Mouse (Mus musculus) ovary, adult 18-20 months (tissue): ENCODE measurements around the gene Vps72.
"Not testable (repeated sequence)": the region's sequence is repeated elsewhere in the genome, so short reads cannot be mapped to it uniquely, and the experiment has no call there.

ENCODE experiments used
- DNase-seq: peaks from one replicate; pipeline ENCODE4 v3.0.0; 2022; ENCODE audit warnings: low spot score, mixed read lengths

Gene Vps72

DNA sequence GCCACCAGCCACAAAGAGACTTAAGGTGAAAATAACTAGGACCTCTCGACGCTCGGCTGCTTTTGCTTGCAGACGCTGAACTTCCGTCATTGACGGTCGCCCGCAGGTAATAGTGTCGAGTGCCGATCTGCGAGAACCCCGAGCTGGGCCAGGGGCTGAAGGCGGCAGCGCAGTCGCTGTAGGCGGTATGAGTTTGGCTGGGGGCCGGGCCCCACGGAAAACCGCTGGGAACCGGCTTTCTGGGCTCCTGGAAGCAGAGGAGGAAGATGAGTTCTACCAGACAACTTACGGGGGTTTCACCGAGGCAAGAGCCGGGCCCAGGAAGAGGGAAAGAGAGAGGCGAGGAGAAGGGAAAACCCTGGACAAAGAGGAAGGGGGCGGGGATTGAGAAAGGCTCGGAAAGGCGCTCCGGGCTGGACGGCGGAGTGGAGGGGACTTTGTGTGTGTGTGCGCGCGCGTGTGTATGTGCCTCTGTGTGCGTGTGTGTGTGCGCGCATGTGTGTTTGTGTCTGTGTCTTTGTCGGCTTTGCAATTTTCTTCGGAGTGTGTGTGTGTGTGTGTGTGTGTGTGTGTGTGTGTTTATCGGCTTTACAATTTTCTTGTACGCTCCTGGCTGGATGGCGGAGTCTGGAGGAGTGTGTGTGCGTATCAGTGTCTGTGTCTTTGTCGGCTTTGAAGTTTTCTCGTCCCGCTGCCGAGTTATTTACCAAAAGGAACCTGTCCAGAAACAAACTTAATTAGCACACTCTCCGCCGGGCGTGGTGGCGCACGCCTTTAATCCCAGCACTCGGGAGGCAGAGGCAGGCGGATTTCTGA is at the start of gene Vps72:
Vps72 (plus strand) TSS at position 112 of the 816 bp plus-strand sequence.
- DNase-seq: peak; percentile 85

DNA sequence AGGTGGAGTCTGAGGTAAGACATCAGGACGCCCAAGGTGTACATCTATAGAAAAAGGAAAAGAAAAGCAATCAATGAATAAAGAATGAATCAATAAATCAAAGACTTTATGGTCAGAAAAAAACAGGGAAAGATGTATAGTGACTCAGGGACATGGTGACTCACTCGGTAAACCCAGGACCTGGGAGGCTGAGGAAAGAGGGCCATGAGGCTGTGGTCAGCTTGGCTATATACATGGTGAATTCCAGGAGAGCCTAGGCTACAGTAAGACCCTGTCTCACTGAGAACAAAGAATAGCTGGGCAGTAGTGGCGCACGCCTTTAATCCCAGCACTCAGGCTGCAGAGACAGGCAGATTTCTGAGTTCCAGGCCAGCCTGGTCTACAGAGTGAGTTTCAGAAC is 47.1 kb upstream of the Vps72 start:
- no peak for DNase-seq

DNA sequence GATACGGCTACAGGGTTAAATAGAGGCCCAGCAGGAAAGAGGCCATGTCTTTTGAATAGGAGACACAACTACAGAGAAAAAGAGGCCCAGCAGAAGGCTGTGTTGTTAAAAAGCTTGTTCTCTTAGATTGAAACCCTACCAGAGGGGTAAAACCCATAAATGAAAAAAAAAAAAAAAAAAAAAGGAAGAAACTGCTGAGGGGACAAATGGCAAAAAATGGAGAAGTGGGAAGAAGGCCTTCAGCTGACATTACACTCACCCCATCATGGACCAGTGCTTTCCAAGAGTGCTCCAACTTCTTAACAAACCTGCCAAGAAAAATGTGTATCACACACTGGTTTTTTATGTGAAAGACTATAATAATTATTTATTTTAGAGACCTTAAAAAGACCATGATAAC is 45.3 kb upstream of the Vps72 start:
- no peak for DNase-seq

DNA sequence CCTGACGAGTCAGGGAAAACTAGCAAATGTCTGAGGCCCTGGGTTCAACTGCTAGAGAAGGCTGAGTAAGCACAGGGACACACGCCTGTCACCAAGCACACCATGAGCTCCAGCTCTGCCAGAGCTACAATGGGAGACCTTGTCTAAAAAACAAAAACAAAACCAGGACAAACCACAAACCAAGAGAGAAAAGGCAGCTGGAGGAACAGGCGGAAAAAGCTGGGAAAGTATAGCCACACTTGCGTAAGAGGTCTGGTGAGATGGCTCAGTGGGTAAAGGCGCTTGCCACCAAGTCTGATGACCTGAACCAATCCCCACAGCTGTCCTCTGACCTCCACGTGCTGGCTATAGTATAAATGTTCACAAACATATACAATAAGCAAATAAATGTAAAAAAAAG is 44.7 kb upstream of the Vps72 start:
- DNase-seq: no peak

GRCm38 (mm10) chr3:95066570-95066969 is 44.3 kb upstream of the Vps72 start:
- DNase-seq: peak; percentile 29

- DNase-seq: no peak
Observed at GRCm38 (mm10) chr3:95071606-95072005, 39.2 kb upstream of the Vps72 start.

DNA sequence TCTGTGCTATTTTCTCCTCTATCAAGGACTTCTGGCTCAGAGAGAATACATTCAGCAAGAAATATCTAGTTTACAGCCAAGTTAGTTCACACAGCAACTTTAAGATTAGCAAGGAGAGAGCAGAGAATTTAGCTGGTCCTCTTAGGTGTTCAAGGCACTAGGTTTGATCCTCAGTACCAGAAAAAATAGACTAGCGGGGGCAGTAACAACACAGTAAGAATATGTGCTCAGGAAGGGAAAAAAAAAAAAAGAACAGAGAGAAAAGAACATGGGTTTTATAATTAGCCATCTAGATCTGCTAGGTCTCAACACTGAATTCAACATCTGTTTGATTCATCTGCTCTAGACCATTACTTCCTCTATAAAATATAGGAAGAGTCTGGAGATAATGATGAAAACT is 22.8 kb upstream of the Vps72 start:
- no peak for DNase-seq

GRCm38 (mm10) chr3:95100854-95101253 is 10.0 kb upstream of the Vps72 start:
- DNase-seq: no peak

DNA sequence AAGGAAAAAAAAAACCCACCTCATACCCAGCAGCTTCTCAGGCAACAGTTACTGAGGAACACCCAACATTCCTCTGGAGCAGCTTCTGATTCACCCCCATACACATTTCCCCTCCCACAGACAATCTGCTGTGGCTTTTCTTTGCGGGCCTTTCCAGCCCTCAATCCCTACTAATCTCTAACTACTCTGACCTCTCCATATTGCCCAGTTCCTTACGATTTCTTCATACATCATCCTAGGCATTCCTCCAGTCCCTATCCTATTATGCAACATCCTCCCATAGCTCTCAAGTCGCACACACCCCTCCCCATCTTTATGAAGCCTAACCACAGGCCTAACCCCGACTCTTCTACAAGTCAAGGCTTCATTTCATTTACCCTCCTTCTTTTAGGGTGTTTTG is 5.7 kb upstream of the Vps72 start:
- no peak for DNase-seq

GRCm38 (mm10) chr3:95105586-95106337 is 5.1 kb upstream of the Vps72 start:
- DNase-seq: no peak

- DNase-seq: peak; percentile 94
Observed at GRCm38 (mm10) chr3:95106338-95107117, 4.3 kb upstream of the Vps72 start, which contains the start of gene Pip5k1a. Gene Pip5k1a, minus strand, starts transcription at chr3:95106930.

- DNase-seq: not testable (repeated sequence)
Observed at GRCm38 (mm10) chr3:95107308-95107707, 3.5 kb upstream of the Vps72 start.

DNA sequence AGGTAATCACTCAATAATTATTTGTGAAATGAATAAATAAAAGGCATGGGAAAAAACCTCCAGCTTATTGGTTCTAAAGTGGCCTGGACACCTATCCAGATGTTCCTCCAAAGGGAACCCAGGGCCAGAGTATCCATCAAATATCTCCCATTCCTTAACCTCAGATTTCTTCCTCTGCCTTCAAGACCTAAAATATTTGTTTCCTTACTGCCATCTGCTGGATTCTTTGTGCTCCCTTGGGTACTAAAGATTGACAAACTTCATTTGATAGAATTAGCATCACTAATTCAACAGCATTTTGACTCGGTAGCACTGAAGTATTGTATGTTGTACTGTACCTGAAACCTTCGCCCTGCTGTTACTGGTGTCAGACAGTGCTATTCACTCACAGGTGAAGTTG is 2.9 kb upstream of the Vps72 start:
- no peak for DNase-seq

DNA sequence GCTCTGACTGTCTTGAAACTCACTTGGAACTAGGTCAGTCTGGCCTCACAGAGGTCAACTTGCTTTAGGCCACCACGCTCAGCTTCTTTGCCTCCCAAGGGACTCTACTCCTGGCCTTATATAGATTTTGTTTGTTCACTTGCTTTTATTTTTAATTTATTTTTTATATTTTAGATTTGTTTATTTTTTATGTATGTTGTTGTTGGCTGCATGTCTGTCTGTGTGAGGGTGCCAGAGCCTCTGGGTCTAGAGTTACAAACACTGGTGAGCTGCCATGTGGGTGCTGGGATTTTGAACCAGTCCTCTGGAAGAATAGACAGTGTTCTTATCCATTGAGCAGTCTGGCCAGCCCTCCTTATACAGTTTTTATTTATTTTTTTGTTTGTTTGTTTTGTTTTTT is 1.9 kb downstream of the Vps72 start:
- no peak for DNase-seq

DNA sequence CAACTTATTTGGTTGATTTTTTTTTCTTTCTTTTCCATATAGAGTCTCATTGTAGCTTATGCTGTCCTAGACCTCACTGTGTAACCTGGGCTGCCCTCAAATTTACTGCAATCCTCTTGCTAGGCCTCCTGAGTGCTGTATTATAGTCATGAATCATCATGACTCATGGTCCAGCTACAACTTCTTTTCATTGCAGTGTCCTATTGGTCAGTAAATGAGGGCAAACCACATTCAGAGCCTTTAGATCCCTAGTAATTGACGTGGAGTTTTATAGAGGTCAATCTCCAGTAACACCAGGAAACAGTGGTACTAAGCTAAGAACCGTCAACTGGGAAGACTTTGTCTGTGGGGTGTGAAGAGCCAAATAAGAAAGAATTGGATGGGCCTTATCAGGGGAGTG is 6.9 kb downstream of the Vps72 start:
- DNase-seq: no peak

- DNase-seq: no peak
Observed at GRCm38 (mm10) chr3:95121580-95121979, 10.8 kb downstream of the Vps72 start.

GRCm38 (mm10) chr3:95124246-95124645 is 13.4 kb downstream of the Vps72 start, which contains the start of gene Tmod4:
Gene Tmod4, plus strand, starts transcription at chr3:95124476.
- no peak for DNase-seq

DNA sequence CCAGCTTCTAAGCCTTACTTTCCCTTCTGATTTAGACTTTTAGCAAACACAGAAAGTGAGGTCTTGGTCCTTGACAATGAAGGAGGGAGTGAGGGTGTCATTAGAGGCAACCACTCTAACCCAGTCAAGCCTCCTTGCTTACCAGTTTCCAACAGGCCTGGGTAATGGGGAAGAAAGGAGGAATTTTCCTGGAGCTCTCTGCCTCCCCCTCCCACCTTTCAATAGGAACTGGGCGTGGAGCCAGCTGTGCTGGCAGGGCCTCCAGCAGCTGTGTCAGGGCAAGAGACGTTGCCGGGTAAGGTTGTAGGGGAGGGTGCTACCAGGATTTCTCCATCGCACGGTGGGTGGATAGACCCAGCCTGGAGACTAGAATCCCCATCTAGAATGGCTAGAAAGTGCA is 14.2 kb downstream of the Vps72 start:
- no peak for DNase-seq

GRCm38 (mm10) chr3:95129226-95129651 is 18.4 kb downstream of the Vps72 start:
- no peak for DNase-seq

GRCm38 (mm10) chr3:95130081-95130480 is 19.3 kb downstream of the Vps72 start:
- no peak for DNase-seq

DNA sequence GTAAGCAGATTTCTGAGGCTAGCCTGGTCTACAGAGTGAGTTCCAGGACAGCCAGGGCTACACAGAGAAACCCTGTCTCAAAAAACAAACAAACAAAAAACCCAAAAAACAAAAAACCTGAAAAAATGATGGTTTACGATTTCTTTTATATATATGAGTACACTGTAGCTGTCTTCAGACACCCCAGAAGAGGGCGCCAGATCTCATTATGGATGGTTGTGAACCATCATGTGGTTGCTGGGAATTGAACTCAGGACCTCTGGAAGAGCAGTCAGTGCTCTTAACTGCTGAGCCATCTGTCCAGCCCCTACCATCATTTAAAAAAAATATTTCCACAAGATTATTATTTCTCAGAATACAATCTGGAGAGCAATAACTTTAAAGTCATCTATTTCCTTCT is 21.6 kb downstream of the Vps72 start:
- DNase-seq: not testable (repeated sequence)

DNA sequence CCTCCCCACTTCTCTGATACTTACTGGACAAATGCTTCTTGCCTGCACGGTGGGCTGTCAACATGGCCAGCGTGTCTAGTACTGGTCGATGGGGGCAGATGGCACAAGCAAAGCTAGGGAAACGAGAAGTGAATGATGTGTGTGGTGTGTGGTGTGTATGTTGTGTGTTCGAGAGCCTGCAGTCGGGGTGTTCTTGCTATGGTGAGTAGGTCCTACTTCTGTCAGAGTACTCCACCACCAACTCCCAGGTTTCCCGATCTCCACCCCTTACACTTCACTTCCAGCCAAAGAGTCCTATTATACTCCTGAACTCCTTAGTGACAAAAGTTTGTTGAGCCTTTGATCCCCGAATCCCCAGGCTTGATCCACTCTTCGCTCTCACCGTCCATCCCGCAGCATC is 22.4 kb downstream of the Vps72 start:
- DNase-seq: no peak
